Mouse (Mus musculus): ENCODE results near the gene Ebf1.
"Not testable (repeated sequence)": the region's sequence is repeated elsewhere in the genome, so short reads cannot be mapped to it uniquely, and the experiment has no call there.

Gene Ebf1

DNA sequence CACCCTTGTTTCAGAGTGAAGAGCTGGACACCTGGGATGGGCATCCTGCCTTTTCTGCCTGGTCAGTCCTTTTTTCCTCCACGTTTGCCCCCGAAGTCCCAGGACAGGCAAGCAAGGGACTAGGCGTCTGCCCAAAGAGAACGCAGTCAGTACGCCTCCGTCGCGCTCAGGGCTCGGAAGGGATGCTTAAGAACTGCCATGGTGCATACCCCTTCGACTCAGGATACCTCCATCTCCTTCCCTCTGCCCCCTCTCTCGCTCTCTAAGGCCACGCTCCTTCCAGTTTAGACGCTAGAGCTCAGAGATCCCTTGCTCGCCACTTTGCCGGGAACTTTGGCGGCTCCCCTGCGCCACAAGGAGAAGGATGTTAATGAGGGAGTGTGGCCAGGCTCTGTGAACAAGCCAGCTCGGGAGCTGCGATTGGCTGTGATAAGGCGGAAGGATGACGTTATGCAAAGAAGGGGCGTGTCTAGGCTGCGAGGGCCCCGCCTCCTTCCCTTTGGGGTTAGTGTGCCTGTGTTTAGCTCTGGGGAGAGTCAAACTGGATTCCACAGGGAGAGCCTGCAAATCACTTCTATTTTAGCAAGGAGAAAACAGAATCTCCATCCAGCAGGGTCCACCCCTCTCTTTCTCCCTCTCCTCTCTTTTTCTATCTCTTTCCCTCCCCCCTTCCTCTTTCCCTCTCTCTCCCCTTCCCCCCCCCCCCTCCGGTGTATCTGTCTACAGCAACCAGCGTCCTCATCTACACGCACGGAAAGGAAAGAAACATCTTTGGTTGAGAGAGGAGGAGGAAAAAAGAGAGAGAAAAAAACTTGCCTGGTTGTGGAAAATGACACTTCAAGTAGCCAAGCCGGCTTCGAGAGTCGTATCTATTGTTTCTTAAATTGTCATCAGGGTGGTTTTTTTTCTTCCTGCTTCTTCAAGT is at the start of gene Ebf1:
Ebf1 (plus strand) TSS at position 530 of the 925 bp plus-strand sequence.
- peak; percentile 73 to 75 for DNase-seq (ENCODE audit: low spot score in 2 of 2)

DNA sequence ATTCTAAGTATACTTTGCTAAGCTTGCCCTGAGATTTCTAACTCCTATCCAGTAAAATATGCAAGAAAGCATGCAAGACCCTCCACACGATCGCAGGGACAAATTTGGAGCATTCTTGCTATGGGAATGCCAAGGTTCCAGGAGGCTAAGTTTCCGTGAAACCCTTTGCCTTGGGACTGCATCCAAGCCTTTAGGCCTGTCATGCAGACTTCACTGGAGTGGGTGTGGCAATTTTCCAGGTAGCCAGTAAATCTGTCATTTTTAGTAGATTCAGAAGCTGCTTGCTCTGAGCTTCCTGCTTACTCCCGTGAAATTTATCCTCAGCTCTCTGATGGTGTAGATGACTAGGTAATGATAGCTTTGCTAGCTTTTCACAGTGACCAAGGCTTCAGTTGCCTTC is 46.8 kb upstream of the Ebf1 start:
- DNase-seq (ENCODE audit: low spot score in 2 of 2) = not testable (repeated sequence)

DNA sequence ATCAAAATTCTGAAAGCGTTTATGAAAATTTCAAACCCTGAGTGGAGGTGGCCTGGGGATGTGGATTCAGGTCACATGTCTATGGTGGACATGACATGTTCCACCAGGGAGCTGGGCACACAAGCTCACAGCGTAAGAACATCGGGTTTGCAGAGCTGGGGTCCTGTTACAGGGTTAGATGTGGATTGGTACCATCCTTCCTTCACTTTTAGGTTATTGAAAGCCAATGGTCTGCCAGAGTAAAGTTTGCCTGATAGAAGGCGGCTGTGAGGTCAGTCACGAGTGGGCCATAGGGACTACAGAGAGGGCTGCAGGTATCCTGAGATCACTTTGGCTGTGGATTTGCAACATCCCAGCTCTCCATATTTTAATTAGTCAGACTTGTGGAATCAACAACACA is 44.3 kb upstream of the Ebf1 start:
- DNase-seq (ENCODE audit: low spot score in 2 of 2) = no peak

DNA sequence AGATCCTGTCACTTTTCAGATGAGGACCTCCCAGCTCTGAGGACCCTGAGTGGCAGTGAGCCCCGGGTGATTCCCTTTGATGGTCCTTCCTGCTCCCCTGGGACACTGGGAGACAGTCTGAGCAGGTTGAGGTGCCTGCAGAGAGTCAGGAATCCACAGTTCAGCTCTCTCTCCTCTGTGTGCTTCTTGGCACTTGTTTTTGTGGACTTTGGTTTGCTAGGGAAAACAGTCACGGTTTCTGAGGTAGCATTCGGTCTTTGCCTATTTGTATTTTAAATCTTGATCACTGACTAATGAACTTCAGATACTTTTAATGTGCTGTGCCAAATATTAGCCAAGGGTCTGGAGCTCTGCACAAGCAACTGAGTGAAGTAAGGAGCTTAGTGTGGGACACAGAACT is 43.7 kb upstream of the Ebf1 start:
- no peak for DNase-seq (ENCODE audit: low spot score in 2 of 2)

DNA sequence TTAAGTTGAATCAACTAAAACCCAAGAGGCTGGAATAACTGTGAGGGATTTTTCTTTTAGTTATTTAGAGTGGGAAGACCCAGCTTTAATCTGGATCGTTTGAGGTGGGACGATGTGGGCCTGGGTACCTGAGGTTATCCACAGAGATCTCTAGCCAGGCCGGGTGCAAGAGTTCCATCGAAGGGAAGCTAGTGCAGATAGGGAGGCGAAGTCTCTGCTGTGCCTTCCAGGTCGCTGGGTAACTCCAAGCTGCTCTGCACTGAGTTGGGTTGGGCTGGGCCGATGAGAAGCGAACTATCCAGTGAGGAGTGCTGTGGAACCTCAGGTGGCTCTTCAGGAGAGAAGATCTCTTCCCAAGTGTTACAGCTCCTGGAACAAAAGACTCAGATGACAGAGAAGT is 42.7 kb upstream of the Ebf1 start:
- DNase-seq (ENCODE audit: low spot score in 2 of 2) = no peak

DNA sequence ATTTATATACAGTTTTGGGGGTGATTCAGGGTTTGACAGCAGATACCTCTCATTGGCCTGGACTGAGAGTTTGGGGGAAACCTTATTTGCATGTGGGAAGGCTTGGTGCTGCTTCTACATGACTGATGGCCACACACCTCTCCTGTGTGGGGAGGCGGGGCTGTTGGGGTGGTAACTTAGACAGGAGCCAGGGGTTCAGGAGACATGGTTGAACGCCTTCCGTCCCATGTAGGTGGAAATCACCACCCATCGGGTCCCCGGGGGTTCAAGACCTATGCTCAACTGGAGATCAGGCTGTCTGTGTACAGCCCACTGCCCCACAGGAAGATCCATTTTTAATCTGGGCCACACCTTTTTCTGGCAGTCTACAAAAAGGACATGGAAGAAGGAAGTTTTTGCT is 42.3 kb upstream of the Ebf1 start:
- no peak for DNase-seq (ENCODE audit: low spot score in 2 of 2)

DNA sequence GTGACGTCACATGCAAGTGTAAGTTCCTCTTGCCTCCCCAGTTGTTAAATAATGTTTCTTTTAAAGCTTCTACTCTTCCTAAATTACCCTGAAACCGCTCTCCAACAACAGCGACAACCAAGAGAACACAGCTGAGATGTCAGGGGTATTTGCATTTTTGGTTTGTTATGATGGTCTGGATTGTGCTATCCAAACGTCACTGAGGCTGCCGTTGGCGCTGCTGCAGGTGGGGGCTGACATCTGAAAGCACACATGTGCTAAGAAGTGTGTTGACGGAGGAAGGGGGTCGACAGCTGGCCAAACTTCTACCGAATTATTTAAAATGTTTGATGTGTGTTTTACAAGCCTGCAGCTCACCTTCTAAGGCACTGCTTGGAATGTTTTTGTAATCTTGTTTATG is 39.2 kb upstream of the Ebf1 start:
- DNase-seq (ENCODE audit: low spot score in 2 of 2) = no peak

DNA sequence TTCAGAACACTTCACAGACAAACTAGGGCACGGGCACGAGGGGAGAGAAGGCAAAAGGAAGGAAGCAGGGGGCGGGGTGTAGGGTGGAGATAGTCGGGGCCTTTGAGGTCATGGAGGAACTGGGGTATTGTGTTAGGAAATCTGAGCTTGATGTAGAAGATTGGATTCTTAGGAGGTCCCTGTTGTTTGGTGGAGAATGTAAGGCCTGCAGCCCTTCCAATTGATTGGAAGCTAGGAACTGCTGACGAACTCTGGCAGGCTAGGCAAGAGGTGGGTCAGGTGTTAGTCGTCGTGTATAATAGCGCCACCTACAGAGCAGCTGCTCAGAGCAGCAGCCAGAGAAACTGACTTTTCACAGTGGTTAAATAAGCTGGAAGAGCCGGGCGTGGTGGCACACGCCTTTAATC is 35.8 kb upstream of the Ebf1 start:
- no peak for DNase-seq (ENCODE audit: low spot score in 2 of 2)

DNA sequence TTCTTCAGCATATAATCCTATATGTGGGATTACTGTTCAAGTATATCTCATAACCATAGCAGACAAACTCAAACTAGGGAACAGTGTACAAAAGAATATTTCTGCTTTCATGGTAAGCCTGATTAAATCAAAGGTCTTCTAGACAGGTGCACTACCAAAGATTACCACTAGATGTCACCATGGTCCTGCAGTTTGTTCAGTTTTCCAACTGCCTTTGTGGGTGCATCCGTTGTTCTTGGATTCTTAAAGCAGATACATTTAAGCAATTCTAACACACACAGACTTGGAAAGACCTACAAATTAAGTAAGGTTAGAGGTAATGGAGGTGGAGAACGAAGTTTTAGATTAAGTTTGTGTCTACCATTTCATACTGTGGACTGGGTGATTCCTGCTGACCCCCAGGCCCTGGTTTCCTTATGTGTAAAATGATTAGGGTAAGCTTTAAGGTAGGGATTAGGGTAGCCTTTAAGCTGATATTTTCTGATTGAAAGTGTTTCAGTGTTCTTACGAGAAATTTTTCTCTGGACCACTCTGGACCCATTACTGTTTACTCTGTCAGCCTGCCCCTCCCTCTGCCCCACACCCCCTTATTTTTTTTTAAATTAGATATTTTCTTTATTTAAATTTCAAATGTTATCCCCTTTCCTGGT is 30.9 kb upstream of the Ebf1 start:
- peak; percentile 76 to 84 for DNase-seq (ENCODE audit: low spot score in 2 of 2)

DNA sequence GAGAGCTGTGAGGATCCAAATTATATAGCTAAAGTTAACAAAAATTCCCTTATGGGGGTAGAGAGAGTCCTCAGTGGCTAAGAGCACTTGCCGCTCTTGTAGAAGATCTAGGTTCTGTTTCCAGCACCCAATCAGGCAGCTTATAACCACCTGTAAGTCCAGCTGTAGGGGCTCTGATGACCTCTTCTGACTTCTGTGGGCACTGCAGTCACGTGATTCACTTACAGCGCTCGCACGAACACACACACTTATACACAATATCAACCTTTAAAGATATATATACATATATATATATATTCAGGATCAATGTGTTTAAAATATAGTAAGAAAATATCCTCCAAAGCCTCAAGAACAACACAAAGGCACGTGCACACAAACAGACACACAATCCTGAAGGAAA is 24.1 kb upstream of the Ebf1 start:
- no peak for DNase-seq (ENCODE audit: low spot score in 2 of 2)

DNA sequence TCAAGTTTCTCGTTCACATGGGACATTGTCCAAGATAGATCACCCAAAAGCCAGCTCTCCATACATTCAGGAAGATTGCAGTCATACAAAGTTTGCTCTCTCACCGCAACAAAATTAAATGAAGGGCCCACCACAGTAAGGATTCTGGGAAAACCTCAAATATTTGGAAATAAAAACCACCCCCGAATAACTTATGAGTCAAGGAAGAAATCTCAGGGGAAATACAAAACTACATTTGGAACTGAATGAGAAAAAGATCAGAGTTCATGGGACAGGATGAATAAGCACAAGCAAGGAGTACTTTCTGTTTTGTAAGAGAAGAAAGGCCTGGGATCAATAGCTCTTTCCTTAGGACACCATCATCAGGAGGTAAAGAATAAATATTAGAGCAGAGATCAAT is 22.3 kb upstream of the Ebf1 start:
- no peak for DNase-seq (ENCODE audit: low spot score in 2 of 2)

DNA sequence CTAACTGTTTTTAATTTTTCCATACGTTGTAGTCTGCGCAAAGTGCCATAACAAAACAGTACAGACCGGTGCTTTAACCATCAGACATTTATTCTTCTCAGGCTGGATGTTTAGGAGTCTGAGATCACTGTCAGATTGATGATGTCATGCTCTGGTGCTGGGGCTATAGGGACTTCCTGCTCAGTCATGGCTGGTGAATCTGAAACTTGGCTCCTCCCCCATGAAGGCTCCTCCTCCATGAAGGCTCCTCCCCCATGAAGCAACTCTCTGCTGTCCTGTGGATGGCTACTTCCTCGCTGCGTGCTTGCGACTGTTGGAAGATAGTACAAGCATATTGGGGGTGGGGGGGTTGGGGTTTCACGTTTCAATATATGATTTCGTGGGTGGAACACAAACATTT is 10.2 kb upstream of the Ebf1 start:
- DNase-seq (ENCODE audit: low spot score in 2 of 2) = no peak

DNA sequence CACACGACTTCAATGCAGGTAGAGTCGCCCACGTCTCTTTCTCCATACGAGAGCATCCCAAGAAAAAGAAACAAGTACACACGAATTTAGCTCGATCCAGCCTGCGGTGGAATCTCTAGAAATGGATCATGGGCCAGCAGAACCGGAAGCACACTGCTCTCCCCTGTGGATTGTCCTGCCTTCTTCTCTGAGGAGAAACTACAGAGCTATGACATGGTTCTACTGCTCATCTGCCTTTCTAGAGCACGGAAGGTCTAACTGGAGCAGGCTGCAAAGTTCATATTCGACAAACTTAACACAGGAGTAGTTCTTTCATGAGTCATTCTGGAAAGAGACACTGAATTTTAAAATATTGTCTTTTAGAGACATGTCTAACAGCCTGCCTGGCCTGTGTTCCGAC is 8.5 kb upstream of the Ebf1 start:
- DNase-seq (ENCODE audit: low spot score in 2 of 2) = no peak

DNA sequence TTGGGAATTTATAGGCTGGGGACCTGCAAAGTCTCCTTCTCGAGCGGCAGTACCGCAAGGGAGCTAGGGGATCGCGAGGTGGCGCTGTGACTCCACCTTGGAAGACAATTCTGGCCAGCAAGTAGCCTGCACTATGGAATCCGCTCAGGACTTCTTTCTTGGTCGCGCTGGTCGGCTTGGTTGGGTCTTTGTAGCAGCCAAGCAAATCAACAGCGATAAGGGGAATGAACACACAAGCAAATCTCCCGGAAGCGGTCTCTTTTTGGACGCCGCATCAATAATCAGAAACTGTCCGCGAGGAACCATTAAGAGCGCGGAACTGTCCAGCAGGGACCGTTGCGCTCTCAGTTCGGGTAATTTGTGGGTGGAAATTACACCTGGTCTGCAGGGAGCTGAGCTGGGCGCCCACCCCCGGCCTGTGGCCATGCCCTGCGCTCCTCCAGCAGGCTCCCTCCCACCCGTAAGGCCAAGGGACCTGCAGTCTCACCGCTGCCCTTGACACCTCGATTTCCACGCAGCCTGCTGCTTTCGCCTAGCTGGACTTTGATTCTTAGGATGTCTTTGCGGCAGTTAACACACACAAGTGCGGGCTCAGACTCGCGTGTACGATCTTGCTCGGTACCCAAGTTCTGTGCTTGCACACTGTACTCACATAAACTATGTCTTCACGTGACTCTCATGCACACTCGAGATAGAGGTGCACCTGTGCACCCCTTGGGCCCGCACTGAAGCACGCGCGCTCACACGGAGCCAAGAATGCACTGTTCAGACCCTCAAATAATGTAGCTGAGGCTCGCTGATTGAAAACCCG is 5.9 kb upstream of the Ebf1 start:
- peak; percentile 86 to 92 for DNase-seq (ENCODE audit: low spot score in 2 of 2)

DNA sequence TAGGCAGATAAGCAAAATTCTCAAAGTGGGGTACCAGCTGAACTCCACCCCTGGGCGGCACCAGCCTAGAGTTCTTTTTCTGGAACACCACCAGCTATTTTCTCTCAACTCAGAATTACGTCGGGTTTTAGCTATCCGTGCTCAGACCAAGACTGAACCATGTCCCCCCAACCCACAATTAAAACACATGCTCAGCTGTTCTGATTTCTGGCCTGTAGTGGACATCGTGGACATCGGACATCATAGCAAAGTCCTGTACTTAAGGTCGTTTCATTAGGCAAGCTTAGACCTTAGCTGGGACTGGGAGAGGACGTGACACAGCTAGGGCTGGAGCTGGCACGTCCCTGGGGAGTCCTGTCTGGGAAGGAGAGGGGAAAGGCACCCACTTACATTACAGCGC is 5.0 kb upstream of the Ebf1 start:
- no peak for DNase-seq (ENCODE audit: low spot score in 2 of 2)

DNA sequence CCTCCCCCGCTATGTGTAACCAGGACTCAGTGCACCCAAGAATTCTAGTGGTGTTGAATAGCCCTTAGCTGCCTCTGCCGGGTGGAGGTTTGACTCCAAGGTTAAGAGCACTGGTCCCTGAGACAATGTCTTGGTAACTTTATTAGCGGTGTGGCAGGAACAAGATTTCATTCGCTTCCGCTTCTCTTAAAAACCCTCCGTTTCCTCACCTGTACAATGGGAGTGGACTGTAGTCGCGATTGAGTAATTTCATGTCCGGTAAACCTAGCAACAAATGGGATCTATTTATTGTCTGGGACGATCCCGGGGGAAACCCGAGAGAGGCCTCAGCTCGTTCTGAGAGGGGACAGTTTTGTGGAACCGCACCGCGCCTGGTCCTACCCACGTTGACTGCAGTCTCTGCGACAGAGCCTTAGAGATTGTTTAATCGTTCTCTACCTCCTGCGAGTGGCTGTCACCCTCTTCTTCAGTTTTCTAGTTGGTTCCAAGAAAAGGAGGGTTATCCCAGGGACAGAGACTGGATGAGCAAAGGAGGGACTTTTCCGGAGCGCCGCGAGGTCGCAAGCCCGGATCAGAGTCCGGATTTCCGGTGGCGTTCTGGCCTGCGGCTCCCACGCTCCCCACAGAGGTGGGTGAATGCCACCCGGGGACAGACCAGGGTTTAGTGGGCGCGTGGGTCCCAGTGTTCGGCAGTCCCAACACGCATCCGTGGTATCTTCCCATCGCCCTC is 4.3 kb upstream of the Ebf1 start:
- DNase-seq (ENCODE audit: low spot score in 2 of 2) = no peak

DNA sequence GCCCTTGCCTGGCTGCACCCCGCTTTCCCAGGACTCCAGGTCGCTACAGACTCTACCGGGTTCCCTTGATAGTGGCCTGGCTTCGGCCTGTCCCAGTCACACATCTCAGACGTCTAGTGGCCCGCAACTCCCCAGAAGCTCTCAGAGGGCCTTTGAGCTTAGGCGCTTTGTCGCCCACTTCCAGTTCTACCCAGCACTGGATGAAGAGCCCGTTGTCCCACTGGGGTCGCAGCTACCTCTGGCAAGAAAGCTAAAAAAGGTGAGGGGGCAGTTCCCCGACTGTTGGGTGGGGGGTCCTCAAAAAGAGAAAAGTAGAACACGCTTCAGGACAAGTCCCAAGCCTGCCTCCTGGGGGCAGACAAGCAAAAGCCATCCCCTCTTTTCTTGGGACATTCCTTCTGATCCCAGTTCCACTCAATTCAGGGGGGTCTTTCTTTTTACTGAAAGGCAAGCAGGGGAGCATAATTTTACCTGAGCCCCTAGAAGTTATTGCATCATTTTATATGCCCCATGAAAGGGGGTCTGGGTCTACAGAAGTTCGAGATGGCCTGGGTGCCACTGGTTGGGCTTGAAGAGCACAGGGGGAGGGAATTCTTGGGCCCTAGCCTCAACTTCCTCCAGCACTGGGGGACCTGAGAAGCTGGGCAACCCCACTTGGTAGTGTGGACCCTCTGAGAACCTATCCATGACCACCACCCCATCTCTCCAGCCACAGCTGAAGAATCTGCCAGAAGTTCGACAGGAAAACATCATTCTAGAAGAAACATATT is 3.5 kb upstream of the Ebf1 start:
- DNase-seq (ENCODE audit: low spot score in 2 of 2) = no peak

DNA sequence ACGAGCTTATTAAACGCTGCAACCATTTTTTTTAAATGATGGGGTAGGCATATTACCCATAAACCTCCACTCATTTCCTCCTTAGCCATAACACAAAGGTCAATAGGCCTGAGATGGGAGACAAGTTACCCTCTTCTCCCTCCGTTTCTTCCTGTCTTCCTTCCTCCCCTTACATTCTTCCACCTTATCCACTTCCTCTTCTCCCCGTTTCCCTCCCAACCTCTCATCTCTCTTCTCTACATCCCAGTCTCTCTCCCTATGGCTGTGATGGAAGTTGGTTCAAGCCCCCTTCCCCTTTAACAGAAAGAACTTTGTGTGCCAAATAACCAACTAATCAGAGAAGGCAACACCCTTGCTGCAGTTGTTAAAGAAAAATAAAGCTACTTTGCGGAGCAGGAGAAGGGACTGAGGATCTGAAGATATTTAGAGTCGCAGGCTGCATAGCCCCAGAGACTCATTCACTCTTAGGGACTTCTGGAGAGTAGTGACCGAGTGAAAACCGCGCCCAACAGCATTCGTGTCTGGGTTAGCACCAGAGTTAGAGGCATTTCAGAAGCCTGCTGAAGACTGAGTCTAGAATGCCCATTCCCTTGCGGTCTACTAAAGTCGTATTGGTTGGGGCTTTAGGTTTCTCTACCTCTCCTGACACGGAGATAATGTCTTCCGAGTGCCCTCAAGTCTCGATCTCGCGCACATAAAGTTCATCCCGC is 884 bp upstream of the Ebf1 start:
- DNase-seq (ENCODE audit: low spot score in 2 of 2) = no peak

DNA sequence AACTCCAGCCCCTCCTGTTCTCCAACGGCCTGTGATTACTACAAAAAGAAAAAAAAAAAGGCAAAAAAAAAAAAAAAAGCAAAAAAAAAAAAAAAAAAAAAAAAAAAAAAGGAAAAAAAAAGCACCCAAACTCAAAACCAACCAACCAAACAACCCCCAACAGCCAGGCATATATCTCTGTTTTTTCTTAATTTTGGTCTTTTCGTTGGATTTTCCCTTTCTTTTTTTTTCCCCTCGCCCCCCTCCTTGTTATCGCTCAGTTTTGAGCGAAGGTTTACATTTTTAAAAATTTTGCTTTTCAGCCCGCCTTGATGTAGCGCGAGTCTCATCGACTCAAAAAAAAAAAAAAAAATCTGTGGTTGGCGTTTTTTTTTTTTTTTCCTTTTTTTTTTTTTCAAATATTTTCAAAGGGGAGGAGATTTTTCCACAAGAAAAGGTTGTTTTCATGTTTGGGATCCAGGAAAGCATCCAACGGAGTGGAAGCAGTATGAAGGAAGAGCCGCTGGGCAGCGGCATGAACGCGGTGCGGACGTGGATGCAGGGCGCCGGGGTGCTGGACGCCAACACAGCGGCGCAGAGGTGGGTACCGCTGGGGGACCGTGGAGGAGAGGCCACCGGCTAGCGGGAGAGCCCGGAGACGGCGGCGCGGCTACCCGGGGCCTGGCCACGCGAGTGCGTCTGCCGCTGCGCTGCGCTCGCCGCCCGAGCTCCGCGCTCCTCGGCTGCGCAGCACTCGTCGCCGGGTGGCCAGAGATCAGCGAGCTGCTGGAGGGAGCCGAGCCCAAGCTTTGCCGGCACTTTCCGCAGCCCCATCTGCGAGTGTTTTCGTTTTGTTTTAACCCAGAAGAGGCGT is 843 bp downstream of the Ebf1 start:
- peak in 1 of 2 experiments; percentile 50 for DNase-seq (ENCODE audit: low spot score in 2 of 2)
